Mouse (Mus musculus) lung, postnatal 25 days (tissue): Measurements from ENCODE around the gene Smad1.

Experiments used
- DNase-seq: peaks from one replicate; pipeline ENCODE4 v3.0.0; 2022; ENCODE audit warnings: low spot score

Gene Smad1

DNA sequence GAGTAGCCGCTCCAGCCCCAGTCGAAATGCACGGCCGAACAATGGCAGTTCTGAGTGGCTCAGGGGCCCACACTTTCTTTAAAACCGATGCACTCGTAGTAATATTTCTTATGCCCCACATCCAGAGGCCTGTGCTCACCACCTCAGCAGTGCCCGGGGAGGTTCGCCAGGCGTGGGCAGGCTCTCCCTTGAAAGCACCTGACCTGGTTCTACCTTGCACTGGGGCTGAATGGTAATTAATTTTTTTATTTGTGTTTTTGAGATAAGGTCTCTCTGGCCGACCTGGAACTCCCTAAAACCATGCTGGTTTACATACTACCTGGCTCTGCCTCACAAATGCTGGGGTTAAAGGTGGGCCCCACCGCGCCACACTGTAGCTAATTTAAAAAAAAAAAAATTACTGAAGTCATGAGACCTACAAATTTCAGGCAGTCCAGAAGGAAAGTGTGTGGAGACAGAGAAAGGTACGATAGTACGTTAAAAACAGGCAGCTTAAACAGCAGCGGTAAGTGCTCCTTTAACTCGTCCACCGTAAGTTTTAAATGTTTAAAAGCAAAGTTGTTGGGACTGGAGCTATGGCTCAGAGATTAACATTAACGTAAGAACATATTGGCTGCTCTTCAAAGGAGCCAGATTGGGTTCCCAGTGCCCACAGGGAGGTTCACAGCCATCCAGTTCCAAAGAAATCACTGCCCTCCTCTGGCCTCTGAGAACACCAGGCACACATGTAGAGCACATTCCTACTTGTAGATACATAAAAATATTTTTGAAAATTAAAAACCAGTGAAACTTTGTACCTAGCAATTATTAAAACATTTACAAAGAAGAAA is 103.8 kb downstream of the Smad1 start:
- DNase-seq: no peak

DNA sequence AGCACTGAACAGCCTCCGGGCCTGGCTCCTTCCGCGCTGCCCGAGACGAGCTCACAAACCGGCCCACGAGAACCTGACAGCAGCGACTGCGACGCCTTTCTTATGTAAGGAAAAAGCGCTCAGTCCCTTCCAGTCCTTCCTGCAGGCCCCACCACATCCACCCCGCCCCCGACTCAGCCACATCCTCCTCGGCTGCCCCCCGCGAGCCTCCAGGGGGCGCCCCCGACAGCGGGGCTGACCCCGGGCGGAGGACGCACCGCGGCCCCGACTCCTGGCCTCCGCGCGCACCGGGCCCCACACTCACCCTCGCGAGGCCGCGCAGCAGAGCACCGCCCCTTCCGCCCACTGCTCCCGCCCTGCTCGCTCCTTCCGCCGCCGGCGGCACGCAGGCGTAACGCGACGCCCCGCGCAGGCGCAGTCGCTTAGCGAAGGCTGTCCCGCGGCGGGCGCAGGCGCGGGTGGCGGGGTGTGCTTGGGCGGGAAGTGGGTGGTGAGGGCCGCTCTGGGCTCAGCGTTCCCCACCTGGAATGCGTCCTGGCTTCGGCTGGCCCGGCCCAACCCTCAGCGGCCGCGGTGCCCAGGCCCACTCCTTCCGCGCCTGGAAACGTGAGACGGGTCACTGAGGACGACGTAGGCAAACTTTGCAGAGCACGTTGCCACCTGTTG is 104.6 kb downstream of the Smad1 start, which contains the start of gene Mmaa:
Gene Mmaa, minus strand, starts transcription at position 328 of the 666 bp plus-strand sequence.
- DNase-seq: peak; percentile 97

DNA sequence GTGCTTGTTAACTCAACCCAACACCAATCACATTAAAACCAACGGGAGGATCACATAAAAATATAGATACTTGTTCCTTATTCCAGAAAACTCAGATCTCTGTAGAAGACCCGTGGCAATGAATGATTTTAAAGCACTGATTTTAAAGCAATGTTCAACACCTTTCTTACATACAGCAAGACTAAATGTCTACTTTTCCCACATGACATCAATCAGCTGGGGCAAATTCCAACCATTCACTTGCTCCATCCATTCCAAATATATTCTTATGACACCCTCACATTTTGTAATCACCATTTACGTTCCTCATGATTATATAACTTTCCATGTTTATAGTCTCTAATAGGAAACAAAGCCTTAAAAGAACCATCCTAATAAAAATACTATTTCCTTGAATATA is 105.5 kb downstream of the Smad1 start:
- no peak for DNase-seq

DNA sequence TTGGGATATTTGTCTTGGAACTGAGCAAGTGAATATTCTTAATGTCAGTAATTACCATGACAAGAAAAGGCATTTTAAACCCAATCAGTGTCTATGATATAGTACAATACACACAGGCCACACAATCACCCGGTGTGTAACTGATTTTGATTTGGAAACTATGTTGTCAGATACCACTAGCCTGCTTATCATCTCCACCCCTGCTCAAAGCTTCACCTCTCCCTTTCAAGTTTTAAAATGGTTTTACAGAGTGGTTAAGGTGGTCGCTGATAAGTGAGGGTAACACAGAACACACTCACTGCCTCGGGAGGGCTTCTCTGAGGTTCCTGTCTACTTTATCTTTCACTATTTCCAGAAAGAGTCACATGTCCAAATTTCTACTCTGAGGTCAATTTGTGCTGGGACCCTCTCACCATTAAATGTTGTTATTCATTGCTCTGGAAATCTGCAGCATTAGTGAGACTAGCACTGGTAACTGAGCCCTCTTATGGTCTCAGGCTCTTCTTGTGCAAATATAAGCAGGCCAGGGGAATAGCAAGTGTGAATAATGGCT is 106.5 kb downstream of the Smad1 start:
- DNase-seq: no peak

DNA sequence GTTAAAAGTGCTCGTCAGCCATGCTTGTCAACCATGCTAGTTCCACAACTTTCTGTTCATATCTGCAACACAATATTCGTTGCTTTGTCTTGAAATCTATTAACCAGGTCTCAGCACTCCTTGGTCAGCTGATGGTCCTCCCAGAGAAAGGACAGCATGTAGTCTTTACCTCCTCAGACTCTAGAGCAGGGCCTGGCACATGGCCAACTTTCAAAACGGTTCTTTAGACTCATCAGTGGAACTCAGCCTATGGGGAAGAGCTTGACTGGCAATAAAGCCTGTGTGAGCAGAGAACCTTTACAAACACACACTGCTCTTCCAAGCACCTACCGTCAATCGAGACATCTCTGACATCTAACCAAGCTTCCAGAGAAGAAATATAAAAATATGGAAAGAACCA is 109.7 kb downstream of the Smad1 start:
- no peak for DNase-seq

DNA sequence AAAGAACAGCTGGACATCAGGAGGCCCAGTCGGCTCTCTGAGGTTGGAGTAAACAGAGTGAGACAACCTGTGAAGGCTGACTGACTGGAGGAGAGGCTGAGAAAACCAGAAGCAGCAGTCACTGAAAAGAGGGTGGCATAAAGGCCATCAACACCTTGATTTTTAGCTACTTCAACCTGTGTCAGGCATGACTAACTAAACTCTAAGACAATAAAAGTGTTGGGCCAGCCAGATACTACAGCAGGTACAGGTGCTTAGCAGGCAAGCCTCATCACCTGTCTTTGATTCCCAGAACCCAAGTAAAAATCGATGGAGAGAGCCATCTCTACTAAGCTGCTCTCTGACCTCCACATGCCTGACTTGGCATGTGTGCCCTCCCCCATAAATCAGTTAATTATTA is 110.6 kb downstream of the Smad1 start:
- DNase-seq: no peak
